In the genomic region with DNA sequence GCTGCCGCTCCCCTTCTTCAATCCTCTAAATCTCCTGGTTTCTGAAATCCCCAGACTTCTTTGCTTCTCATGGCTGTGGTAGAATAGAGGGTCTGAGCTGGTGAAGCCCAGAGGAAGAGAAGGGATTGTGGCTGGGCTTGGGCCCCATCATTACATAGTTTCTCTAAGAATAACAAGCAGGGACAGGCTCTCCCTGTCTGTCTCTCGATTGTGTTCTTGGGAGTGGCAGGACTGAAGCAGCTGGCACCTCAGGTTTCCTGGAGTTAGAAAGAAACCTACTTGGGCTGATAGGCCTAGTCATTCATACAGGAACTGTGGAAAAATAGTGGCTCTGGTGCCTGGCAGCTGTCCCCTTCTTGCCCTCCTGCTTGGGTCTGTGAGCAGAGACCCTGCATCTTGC, we compare ENCODE assay signal across 17 mouse cellular contexts. TPM values are rescaled to one million over a fixed set of nuclear protein-coding genes. Genes with fewer than 3 reads are reported as not detected.
DNase-seq lines count a peak whose midpoint lies in the region; ATAC-seq lines count a peak whose summit lies in the region.
"Had no signal": no experiment of that assay in that cellular context is flagged by ENCODE, and none has a peak within 500 bp of the region (broad histone marks: within the 10 kb centered on the region; RNA-seq: fewer than 3 reads in every experiment).

No protein-coding gene starts in this region.

- DNase-seq in embryonic facial prominence, embryonic 10.5 days (ENCODE audit: low spot score): no peak
- DNase-seq in liver, embryonic 11.5 days (ENCODE audit: low spot score): no peak
- DNase-seq in lung, postnatal 4 days: no peak
- DNase-seq in B cell, adult 2 months: no peak
- DNase-seq: adrenal gland, adult 2 months; cerebellum, adult 11 months; cerebellum, adult 8-10 months; cerebellum, postnatal 14 days; embryo, embryonic 11 days; gastrocnemius, postnatal 10 days had no signal

- no peak for ATAC-seq in embryonic facial prominence, embryonic 13.5 days (ENCODE audit: insufficient number of reproducible peaks, insufficient read depth, low FRiP score, low TSS enrichment, low read depth)
- no peak for ATAC-seq in limb, embryonic 12.5 days (ENCODE audit: insufficient number of reproducible peaks, insufficient read depth, low FRiP score, low TSS enrichment, low read depth)
- no peak for ATAC-seq in stomach, embryonic 15.5 days (ENCODE audit: insufficient read depth, low FRiP score, low read depth)
- ATAC-seq in liver, embryonic 11.5 days (replicated peaks; ENCODE audit: low FRiP score): no peak
- ATAC-seq: forebrain, embryonic 16.5 days; intestine, embryonic 15.5 days had no signal

- peaks cover 16% of the 10 kb centered on the region for H3K4me1 ChIP-seq in embryonic facial prominence, embryonic 10.5 days
- peaks cover 15% of the 10 kb centered on the region for H3K4me1 ChIP-seq in embryonic facial prominence, embryonic 13.5 days
- H3K4me1 ChIP-seq in limb, embryonic 12.5 days (replicated peaks): no peaks in the 10 kb centered on the region
- H3K4me1 ChIP-seq in stomach, embryonic 15.5 days: no peaks in the 10 kb centered on the region
- H3K4me1 ChIP-seq in liver, embryonic 11.5 days (replicated peaks; ENCODE audit: control insufficient read depth, insufficient read depth, low read length): no peaks in the 10 kb centered on the region
- H3K4me1 ChIP-seq: heart, embryonic 13.5 days; hindbrain, embryonic 13.5 days; intestine, embryonic 15.5 days had no signal

- no peak overlapping the region for H3K4me2 ChIP-seq in embryonic facial prominence, embryonic 13.5 days
- no peak overlapping the region for H3K4me2 ChIP-seq in limb, embryonic 12.5 days
- H3K4me2 ChIP-seq in stomach, embryonic 15.5 days: no peak overlapping the region
- H3K4me2 ChIP-seq in liver, embryonic 11.5 days: no peak overlapping the region
- H3K4me2 ChIP-seq: heart, embryonic 13.5 days; hindbrain, embryonic 13.5 days; intestine, embryonic 15.5 days had no signal

- H3K27ac ChIP-seq in embryonic facial prominence, embryonic 10.5 days (replicated peaks): 0 out of 2 replicates have a peak overlapping the region, but pooled peaks have one; percentile 10
- H3K27ac ChIP-seq in embryonic facial prominence, embryonic 13.5 days: peak overlapping the region; percentile 81
- peak overlapping the region; percentile 41; the same call in 1 of the 2 replicates for H3K27ac ChIP-seq in limb, embryonic 12.5 days
- peak overlapping the region; percentile 67; the same call in 1 of the 2 replicates for H3K27ac ChIP-seq in stomach, embryonic 15.5 days
- H3K27ac ChIP-seq in liver, embryonic 11.5 days (ENCODE audit: low read depth, low read length): no peak overlapping the region
- H3K27ac ChIP-seq: heart, embryonic 13.5 days; hindbrain, embryonic 13.5 days; intestine, embryonic 15.5 days had no signal

- no peak overlapping the region for H3K9ac ChIP-seq in embryonic facial prominence, embryonic 13.5 days
- H3K9ac ChIP-seq in limb, embryonic 12.5 days (replicated peaks): no peak overlapping the region
- no peak overlapping the region for H3K9ac ChIP-seq in stomach, embryonic 15.5 days
- H3K9ac ChIP-seq in liver, embryonic 11.5 days (ENCODE audit: low read depth, low read length): no peak overlapping the region
- H3K9ac ChIP-seq: heart, embryonic 13.5 days; hindbrain, embryonic 13.5 days; intestine, embryonic 15.5 days had no signal

- no peaks in the 10 kb centered on the region for H3K9me3 ChIP-seq in embryonic facial prominence, embryonic 10.5 days
- H3K9me3 ChIP-seq in embryonic facial prominence, embryonic 13.5 days: no peaks in the 10 kb centered on the region
- no peaks in the 10 kb centered on the region for H3K9me3 ChIP-seq in limb, embryonic 12.5 days
- H3K9me3 ChIP-seq in stomach, embryonic 15.5 days: no peaks in the 10 kb centered on the region
- H3K9me3 ChIP-seq in liver, embryonic 11.5 days (ENCODE audit: control insufficient read depth, low read length): no peaks in the 10 kb centered on the region
- H3K9me3 ChIP-seq: heart, embryonic 13.5 days; hindbrain, embryonic 13.5 days; intestine, embryonic 15.5 days had no signal

- WGBS in embryonic facial prominence, embryonic 10.5 days: 76% methylated on average over 2 of the region's 2 CpGs
- 56% methylated on average over 2 of the region's 2 CpGs for WGBS in embryonic facial prominence, embryonic 13.5 days
- WGBS in limb, embryonic 12.5 days: 74% methylated on average over 2 of the region's 2 CpGs
- whole genome bisulfite sequencing in stomach, embryonic 15.5 days: 60% methylated on average over 2 of the region's 2 CpGs
- 86% methylated on average over 2 of the region's 2 CpGs for WGBS in liver, embryonic 11.5 days

- H3K36me3 ChIP-seq in embryonic facial prominence, embryonic 10.5 days (replicated peaks): no peaks in the 10 kb centered on the region
- peaks cover 22% of the 10 kb centered on the region for H3K36me3 ChIP-seq in embryonic facial prominence, embryonic 13.5 days
- peaks cover 16% of the 10 kb centered on the region for H3K36me3 ChIP-seq in limb, embryonic 12.5 days
- no peaks in the 10 kb centered on the region for H3K36me3 ChIP-seq in stomach, embryonic 15.5 days
- H3K36me3 ChIP-seq in liver, embryonic 11.5 days (ENCODE audit: control insufficient read depth, insufficient read depth, low read length): no peaks in the 10 kb centered on the region
- H3K36me3 ChIP-seq: hindbrain, embryonic 13.5 days; intestine, embryonic 15.5 days had no signal

- H3K4me3 ChIP-seq in embryonic facial prominence, embryonic 10.5 days: no peak overlapping the region
- H3K4me3 ChIP-seq in embryonic facial prominence, embryonic 13.5 days: no peak overlapping the region
- no peak overlapping the region for H3K4me3 ChIP-seq in limb, embryonic 12.5 days (replicated peaks)
- H3K4me3 ChIP-seq in stomach, embryonic 15.5 days (replicated peaks): no peak overlapping the region
- no peak overlapping the region for H3K4me3 ChIP-seq in liver, embryonic 11.5 days (ENCODE audit: low read depth, low read length)
- H3K4me3 ChIP-seq: heart, embryonic 13.5 days; hindbrain, embryonic 13.5 days; intestine, embryonic 15.5 days had no signal

- no peaks in the 10 kb centered on the region for H3K27me3 ChIP-seq in embryonic facial prominence, embryonic 10.5 days (replicated peaks; ENCODE audit: low read depth, poor library complexity, severe bottlenecking)
- no peaks in the 10 kb centered on the region for H3K27me3 ChIP-seq in embryonic facial prominence, embryonic 13.5 days
- no peaks in the 10 kb centered on the region for H3K27me3 ChIP-seq in limb, embryonic 12.5 days
- no peaks in the 10 kb centered on the region for H3K27me3 ChIP-seq in stomach, embryonic 15.5 days (replicated peaks)
- H3K27me3 ChIP-seq in liver, embryonic 11.5 days (replicated peaks; ENCODE audit: control insufficient read depth, insufficient read depth, low read length): no peaks in the 10 kb centered on the region
- H3K27me3 ChIP-seq: heart, embryonic 13.5 days; hindbrain, embryonic 13.5 days; intestine, embryonic 15.5 days had no signal

RNA-seq across cellular contexts. Expression of gene Adamts17, which starts 51.9 kb away (rescaled TPM):
- 2.4 and 2.6 TPM in 2 replicates for polyA plus RNA-seq in embryonic facial prominence, embryonic 10.5 days (2016; fragmentation: Nextera tagmentation; extraction: Ambion mirVana)
- 13.2 and 14.8 TPM in 2 replicates for polyA plus RNA-seq in embryonic facial prominence, embryonic 13.5 days (2015; fragmentation: Nextera tagmentation; extraction: Ambion mirVana)
- 11.6 and 12.9 TPM in 2 replicates for polyA plus RNA-seq in limb, embryonic 12.5 days (2016; fragmentation: Nextera tagmentation; extraction: Ambion mirVana)
- 5.2 and 5.6 TPM in 2 replicates for polyA plus RNA-seq in stomach, embryonic 15.5 days (2015; fragmentation: Nextera tagmentation; extraction: Ambion mirVana)
- polyA plus RNA-seq in liver, embryonic 11.5 days (2014; fragmentation: Nextera tagmentation; extraction: Ambion mirVana): 1.5 and 2.2 TPM in 2 replicates
